Comparison of ENCODE assay signal across 18 mouse cellular contexts in genomic region chr14:27233656-27234055, GRCm38 (mm10).
"Had no signal": no experiment of that assay in that cellular context is flagged by ENCODE, and none has a peak within 500 bp of the region (broad histone marks: within the 10 kb centered on the region; RNA-seq: fewer than 3 reads in every experiment).

No protein-coding gene starts in this region.

- DNase-seq: cerebellum, adult 9-11 months; cerebellum, postnatal 10 days; cerebellum, postnatal 14 days; cerebellum, postnatal 25 days; cerebellum, postnatal 36 days; embryo, embryonic 11 days; forebrain, postnatal 0 days; gastrocnemius, adult 2 months; gastrocnemius, postnatal 10 days; gastrocnemius, postnatal 14 days; gastrocnemius, postnatal 25 days; gastrocnemius, postnatal 36 days; heart, adult 18-20 months; heart, adult 2 months had no signal

- ATAC-seq: forebrain, embryonic 13.5 days; forebrain, embryonic 14.5 days; forebrain, embryonic 15.5 days; forebrain, embryonic 16.5 days; forebrain, postnatal 0 days had no signal
